Mouse (Mus musculus): ENCODE measurements around the gene Dmxl2. TPM values are rescaled to one million over a fixed set of nuclear protein-coding genes. Genes with fewer than 3 reads are reported as not detected.

Gene Dmxl2
- polyA plus RNA-seq, 1 experiment from 2014 or later = 36.5 TPM

- H3K36me3 ChIP-seq = no peaks in the 10 kb centered on the region
- ATAC-seq = no peak
- 86% methylated on average over 6 of the region's 6 CpGs for WGBS
- H3K27ac ChIP-seq = no peak overlapping the region
- no peaks in the 10 kb centered on the region for H3K9me3 ChIP-seq
- H3K9ac ChIP-seq (replicated peaks) = no peak overlapping the region; the same call in 1 of the 2 replicates
- 0 out of 2 replicates have a peak overlapping the region, but pooled peaks have one; percentile 80 for H3K4me3 ChIP-seq (replicated peaks)
- peak overlapping the region; percentile 65 for H3K4me2 ChIP-seq (replicated peaks)
- H3K4me1 ChIP-seq (replicated peaks) = peaks cover 22% of the 10 kb centered on the region
- H3K27me3 ChIP-seq = 0 out of 2 replicates have a peak, but pooled peaks cover 6% of the 10 kb centered on the region
Measured at GRCm38 (mm10) chr9:54499291-54499690, 2.1 kb downstream of the Dmxl2 start.

GRCm38 (mm10) chr9:54490431-54490830, 11.0 kb downstream of the Dmxl2 start:
- Histone ChIP-seq H3K4me1 (replicated peaks) (no peaks in the 10 kb centered on the region), H3K9me3 (no peaks in the 10 kb centered on the region), H3K9ac (replicated peaks) (no peak overlapping the region), H3K27me3 (no peaks in the 10 kb centered on the region), H3K4me3 (replicated peaks) (no peak overlapping the region), H3K27ac (no peak overlapping the region), H3K4me2 (replicated peaks) (no peak overlapping the region), H3K36me3 (no peaks in the 10 kb centered on the region)
- no peak for ATAC-seq
- 84% methylated on average over 2 of the region's 2 CpGs for WGBS

GRCm38 (mm10) chr9:54489599-54489998, 11.8 kb downstream of the Dmxl2 start:
- no peak overlapping the region for H3K4me2 ChIP-seq (replicated peaks)
- WGBS = 89% methylated on average over 2 of the region's 2 CpGs
- H3K9ac ChIP-seq (replicated peaks) = no peak overlapping the region
- H3K36me3 ChIP-seq = no peaks in the 10 kb centered on the region
- H3K4me1 ChIP-seq (replicated peaks) = no peaks in the 10 kb centered on the region
- H3K27ac ChIP-seq = no peak overlapping the region
- H3K9me3 ChIP-seq = no peaks in the 10 kb centered on the region
- ATAC-seq = no peak
- no peak overlapping the region for H3K4me3 ChIP-seq (replicated peaks)
- no peaks in the 10 kb centered on the region for H3K27me3 ChIP-seq

GRCm38 (mm10) chr9:54484927-54485326, 16.5 kb downstream of the Dmxl2 start:
- H3K4me1 ChIP-seq (replicated peaks) = no peaks in the 10 kb centered on the region
- no peak overlapping the region for H3K4me3 ChIP-seq (replicated peaks)
- no peak overlapping the region for H3K9ac ChIP-seq (replicated peaks)
- no peaks in the 10 kb centered on the region for H3K9me3 ChIP-seq
- no peak for ATAC-seq
- H3K27me3 ChIP-seq = no peaks in the 10 kb centered on the region
- no peaks in the 10 kb centered on the region for H3K36me3 ChIP-seq
- no peak overlapping the region for H3K27ac ChIP-seq
- 99% methylated on average over 2 of the region's 2 CpGs for WGBS
- no peak overlapping the region for H3K4me2 ChIP-seq (replicated peaks)

- ATAC-seq = no peak
- Histone ChIP-seq H3K4me1 (replicated peaks) (no peaks in the 10 kb centered on the region), H3K9me3 (no peaks in the 10 kb centered on the region), H3K36me3 (no peaks in the 10 kb centered on the region), H3K27ac (no peak overlapping the region), H3K27me3 (no peaks in the 10 kb centered on the region), H3K9ac (replicated peaks) (no peak overlapping the region), H3K4me2 (replicated peaks) (no peak overlapping the region), H3K4me3 (replicated peaks) (no peak overlapping the region)
- WGBS = 76% methylated on average over 4 of the region's 4 CpGs
Measured at GRCm38 (mm10) chr9:54483215-54483614, 18.2 kb downstream of the Dmxl2 start.

- H3K27me3 ChIP-seq = no peaks in the 10 kb centered on the region
- ATAC-seq = no peak
- no peak overlapping the region for H3K27ac ChIP-seq
- WGBS = 87% methylated on average over 4 of the region's 4 CpGs
- H3K4me2 ChIP-seq (replicated peaks) = no peak overlapping the region
- no peak overlapping the region for H3K4me3 ChIP-seq (replicated peaks)
- no peaks in the 10 kb centered on the region for H3K9me3 ChIP-seq
- H3K9ac ChIP-seq (replicated peaks) = no peak overlapping the region
- H3K4me1 ChIP-seq (replicated peaks) = no peaks in the 10 kb centered on the region
- no peaks in the 10 kb centered on the region for H3K36me3 ChIP-seq
Measured at GRCm38 (mm10) chr9:54482763-54483162, 18.7 kb downstream of the Dmxl2 start.

GRCm38 (mm10) chr9:54479054-54479453, 22.4 kb downstream of the Dmxl2 start:
- Histone ChIP-seq H3K4me3 (replicated peaks) (no peak overlapping the region), H3K27me3 (no peaks in the 10 kb centered on the region), H3K36me3 (peaks cover 4% of the 10 kb centered on the region; the same call in 1 of the 2 replicates), H3K9ac (replicated peaks) (no peak overlapping the region), H3K4me1 (replicated peaks) (no peaks in the 10 kb centered on the region), H3K4me2 (replicated peaks) (no peak overlapping the region), H3K27ac (no peak overlapping the region), H3K9me3 (no peaks in the 10 kb centered on the region)
- no peak for ATAC-seq
- WGBS = 91% methylated on average over 1 of the region's 1 CpGs

GRCm38 (mm10) chr9:54478117-54478516, 23.3 kb downstream of the Dmxl2 start:
- 63% methylated on average over 3 of the region's 3 CpGs for WGBS
- no peak overlapping the region for H3K4me3 ChIP-seq (replicated peaks)
- H3K9me3 ChIP-seq = no peaks in the 10 kb centered on the region
- H3K36me3 ChIP-seq = peaks cover 4% of the 10 kb centered on the region; the same call in 1 of the 2 replicates
- no peak for ATAC-seq
- H3K27ac ChIP-seq = no peak overlapping the region
- H3K4me2 ChIP-seq (replicated peaks) = no peak overlapping the region
- no peaks in the 10 kb centered on the region for H3K27me3 ChIP-seq
- no peak overlapping the region for H3K9ac ChIP-seq (replicated peaks)
- no peaks in the 10 kb centered on the region for H3K4me1 ChIP-seq (replicated peaks)

GRCm38 (mm10) chr9:54474546-54474945, 26.9 kb downstream of the Dmxl2 start:
- Histone ChIP-seq H3K4me1 (replicated peaks) (no peaks in the 10 kb centered on the region), H3K9me3 (no peaks in the 10 kb centered on the region), H3K4me3 (replicated peaks) (no peak overlapping the region), H3K27ac (no peak overlapping the region), H3K4me2 (replicated peaks) (no peak overlapping the region), H3K27me3 (no peaks in the 10 kb centered on the region), H3K36me3 (peaks cover 17% of the 10 kb centered on the region; the same call in 1 of the 2 replicates), H3K9ac (replicated peaks) (no peak overlapping the region)
- 90% methylated on average over 5 of the region's 5 CpGs for WGBS
- no peak for ATAC-seq

- Histone ChIP-seq H3K4me1 (replicated peaks) (no peaks in the 10 kb centered on the region), H3K9me3 (no peaks in the 10 kb centered on the region), H3K27ac (no peak overlapping the region), H3K36me3 (peaks cover 17% of the 10 kb centered on the region; the same call in 1 of the 2 replicates), H3K9ac (replicated peaks) (no peak overlapping the region), H3K4me3 (replicated peaks) (no peak overlapping the region), H3K4me2 (replicated peaks) (no peak overlapping the region), H3K27me3 (no peaks in the 10 kb centered on the region)
- 58% methylated on average over 4 of the region's 4 CpGs for WGBS
- no peak for ATAC-seq
Measured at GRCm38 (mm10) chr9:54474031-54474430, 27.4 kb downstream of the Dmxl2 start.

GRCm38 (mm10) chr9:54472784-54473183, 28.6 kb downstream of the Dmxl2 start:
- H3K4me3 ChIP-seq (replicated peaks) = no peak overlapping the region
- H3K4me2 ChIP-seq (replicated peaks) = no peak overlapping the region
- H3K27me3 ChIP-seq = no peaks in the 10 kb centered on the region
- 82% methylated on average over 3 of the region's 3 CpGs for WGBS
- H3K9ac ChIP-seq (replicated peaks) = no peak overlapping the region
- no peak for ATAC-seq
- H3K27ac ChIP-seq = no peak overlapping the region
- H3K36me3 ChIP-seq = peaks cover 19% of the 10 kb centered on the region; the same call in 1 of the 2 replicates
- H3K4me1 ChIP-seq (replicated peaks) = no peaks in the 10 kb centered on the region
- H3K9me3 ChIP-seq = no peaks in the 10 kb centered on the region

- Histone ChIP-seq H3K27ac (no peak overlapping the region), H3K36me3 (peaks cover 15% of the 10 kb centered on the region), H3K4me1 (replicated peaks) (no peaks in the 10 kb centered on the region), H3K27me3 (no peaks in the 10 kb centered on the region), H3K4me2 (replicated peaks) (no peak overlapping the region), H3K9ac (replicated peaks) (no peak overlapping the region), H3K9me3 (no peaks in the 10 kb centered on the region), H3K4me3 (replicated peaks) (no peak overlapping the region)
- 90% methylated on average over 2 of the region's 2 CpGs for WGBS
- no peak for ATAC-seq
Measured at GRCm38 (mm10) chr9:54469339-54469738, 32.1 kb downstream of the Dmxl2 start.

GRCm38 (mm10) chr9:54467433-54467933, 33.9 kb downstream of the Dmxl2 start:
- Histone ChIP-seq H3K36me3 (peaks cover 15% of the 10 kb centered on the region), H3K9me3 (no peaks in the 10 kb centered on the region), H3K4me2 (replicated peaks) (no peak overlapping the region), H3K27me3 (no peaks in the 10 kb centered on the region), H3K27ac (no peak overlapping the region), H3K9ac (replicated peaks) (no peak overlapping the region), H3K4me1 (replicated peaks) (no peaks in the 10 kb centered on the region), H3K4me3 (replicated peaks) (no peak overlapping the region)
- no peak for ATAC-seq
- WGBS = 95% methylated on average over 1 of the region's 1 CpGs
